Mouse (Mus musculus) retina, adult 2 months (tissue): ENCODE measurements around the gene Stx7.
A peak's percentile ranks its signal among the peaks of the same experiment; 100 is the strongest.
"Not testable (repeated sequence)": the region's sequence is repeated elsewhere in the genome, so short reads cannot be mapped to it uniquely, and the experiment has no call there.

Experiments used
- DNase-seq: peaks from one replicate; pipeline ENCODE4 v3.0.0-alpha.2; 2012; ENCODE audit warnings: low read depth, low spot score

Stx7 gene

DNA sequence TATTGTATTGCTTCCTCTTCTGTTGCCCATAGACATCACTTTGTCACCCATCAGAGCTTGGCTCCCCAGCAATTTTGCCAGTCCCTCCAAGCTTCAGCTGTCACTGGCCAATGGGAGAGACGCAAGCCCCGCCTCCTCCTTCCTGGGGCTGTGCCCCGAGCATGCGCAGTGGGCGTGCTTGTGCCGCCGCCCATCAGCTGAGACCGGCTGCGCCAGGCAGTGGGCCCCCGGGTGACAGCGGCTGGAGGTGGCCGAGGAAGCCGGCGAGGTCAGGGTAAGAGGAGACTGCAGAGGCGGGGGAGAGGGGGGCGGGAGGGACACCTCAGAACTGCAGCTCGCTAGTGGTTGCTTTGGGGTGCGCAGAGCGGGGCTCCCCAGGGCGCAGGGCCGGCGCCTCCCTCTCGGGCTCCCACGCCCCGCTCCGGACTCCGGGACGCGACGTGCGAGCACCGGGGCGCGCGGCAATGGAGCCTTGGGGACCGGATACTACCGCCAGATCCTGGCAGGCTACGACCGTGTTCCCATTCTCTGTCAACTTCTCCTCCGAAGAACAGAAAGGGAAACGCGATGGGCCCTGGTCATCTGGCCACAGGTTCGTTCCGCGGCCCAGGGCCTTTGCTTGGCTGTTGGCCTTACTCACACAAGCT lies at the start of gene Stx7:
Stx7 (plus strand) TSS at position 168 of the 647 bp plus-strand sequence.
- peak; percentile 83 for DNase-seq

DNA sequence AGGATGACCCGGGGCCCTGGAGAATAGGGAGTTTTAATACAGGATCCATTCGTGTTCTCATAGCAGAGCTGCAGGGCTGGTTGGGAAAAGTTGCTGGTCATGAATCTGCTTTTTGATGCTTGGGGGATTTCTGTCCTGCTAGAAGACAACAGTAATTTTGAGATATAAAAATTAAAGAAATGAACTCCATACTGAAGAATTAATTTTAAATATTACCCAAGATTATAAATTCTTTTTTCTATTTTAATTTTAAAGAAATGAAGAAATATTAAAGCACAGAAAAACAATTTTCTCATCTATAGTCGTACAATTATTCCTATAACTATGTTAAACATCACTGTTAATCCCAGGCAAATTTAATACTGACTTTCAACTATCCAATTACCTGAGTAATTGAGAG lies 47.3 kb upstream of the Stx7 start, which contains the start of gene Taar8c:
Taar8c (minus strand) TSS at position 101 of the 400 bp plus-strand sequence.
- DNase-seq: not testable (repeated sequence)

DNA sequence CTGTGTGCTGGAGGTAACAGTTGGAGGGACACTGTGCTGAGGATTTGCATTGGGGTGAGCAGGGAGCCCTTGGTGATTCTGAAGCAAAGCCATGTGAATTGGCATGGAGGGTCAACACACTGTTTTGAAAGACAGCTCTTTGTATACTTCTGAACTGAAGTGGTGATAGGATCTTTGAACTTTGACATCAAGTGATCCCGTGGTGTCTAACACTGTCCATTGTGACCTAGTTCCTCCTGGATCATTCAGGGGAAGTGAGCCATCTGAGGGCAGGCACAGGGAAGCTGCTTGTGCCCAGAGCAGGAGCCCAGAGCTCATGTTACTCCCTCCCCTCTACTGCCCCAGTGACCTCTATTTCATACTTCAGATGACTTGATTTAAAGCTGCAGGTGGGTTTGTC lies 45.8 kb upstream of the Stx7 start:
- DNase-seq: not testable (repeated sequence)

DNA sequence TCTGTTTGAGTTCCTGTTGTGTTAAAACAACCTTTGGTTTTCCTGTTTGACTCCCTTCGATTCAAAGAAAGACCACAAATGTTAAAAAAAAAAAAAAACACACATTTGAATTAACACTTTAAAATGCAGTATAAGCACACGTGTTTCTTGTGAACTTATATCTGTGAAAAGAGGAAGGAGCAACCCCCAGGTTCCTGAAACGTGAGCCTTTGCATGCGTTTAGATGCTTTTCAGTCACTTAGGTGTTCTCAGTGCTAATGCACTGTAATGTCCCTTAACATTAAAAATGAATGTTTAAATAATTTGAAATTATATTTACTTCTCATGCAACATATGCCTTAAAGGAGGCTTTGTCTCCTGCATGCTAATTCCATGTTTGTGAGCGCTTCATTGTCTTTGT lies 41.4 kb upstream of the Stx7 start:
- DNase-seq: no peak

DNA sequence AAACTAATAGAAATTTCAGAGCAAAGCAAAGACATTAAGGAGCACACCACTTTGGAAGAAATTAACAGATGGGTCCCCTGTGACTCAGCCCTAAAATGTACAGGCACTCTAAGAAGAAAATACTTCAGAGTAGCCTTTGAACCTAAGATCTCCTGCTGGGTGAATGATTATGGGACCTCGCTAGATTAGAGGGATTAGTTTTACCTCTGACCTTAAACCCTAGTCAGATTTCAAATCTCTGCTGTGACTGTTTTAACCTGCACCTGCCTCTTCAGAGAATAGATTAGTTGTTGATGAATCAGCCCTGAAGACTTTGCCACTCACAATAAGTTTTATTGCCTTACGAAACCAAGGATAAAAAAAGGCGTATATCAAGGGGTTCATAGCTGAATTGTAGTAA lies 40.9 kb upstream of the Stx7 start:
- no peak for DNase-seq

DNA sequence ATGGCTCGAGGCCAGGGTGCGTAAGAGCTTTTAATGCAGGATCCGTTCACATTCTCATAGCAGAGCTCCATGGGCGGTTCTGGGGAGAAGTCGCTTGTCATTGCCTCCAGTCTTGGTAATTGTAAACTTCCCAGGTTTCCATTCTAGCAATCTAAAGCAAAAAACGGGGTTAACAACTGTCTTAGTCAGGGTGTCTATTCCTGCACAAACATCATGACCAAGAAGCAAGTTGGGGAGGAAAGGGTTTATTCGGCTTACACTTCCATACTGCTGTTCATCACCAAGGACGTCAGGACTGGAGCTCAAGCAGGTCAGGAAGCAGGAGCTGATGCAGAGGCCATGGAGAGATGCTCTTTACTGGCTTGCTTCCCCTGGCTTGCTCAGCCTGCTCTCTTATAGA lies 39.7 kb upstream of the Stx7 start, which contains the start of gene Taar9:
Taar9 (minus strand) TSS at position 101 of the 400 bp plus-strand sequence.
- DNase-seq: not testable (repeated sequence)

DNA sequence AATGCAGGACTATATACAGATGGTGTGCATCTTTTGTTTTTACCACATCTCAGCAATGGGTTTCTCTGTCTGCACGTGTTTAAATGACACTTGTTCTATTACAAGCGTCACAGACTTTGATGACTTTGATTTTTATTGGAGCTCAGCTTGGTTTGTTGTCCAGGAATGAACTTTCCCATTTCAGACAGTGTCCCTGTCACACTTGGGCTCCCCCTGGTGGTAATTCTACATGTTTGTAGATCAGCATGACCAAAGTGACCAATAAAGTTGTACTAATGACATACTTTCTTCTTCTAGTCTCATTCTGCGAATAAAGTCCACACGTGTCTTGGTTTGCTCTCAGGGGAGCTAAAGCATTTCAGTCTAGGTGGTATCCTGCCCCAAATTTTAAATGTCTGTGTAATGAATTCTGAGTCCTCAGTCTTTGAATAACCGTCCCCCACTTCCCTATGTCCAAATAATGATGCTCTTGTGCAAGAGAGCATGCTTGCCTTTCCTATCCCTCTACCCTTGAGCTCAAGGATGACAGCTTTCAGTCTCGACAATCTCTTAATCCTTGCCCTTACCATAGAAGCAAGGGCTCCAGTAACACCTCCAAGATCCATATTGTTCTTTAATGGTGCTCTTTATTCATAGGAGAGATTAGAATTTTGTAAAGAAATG lies 37.9 kb upstream of the Stx7 start:
- peak; percentile 34 for DNase-seq

DNA sequence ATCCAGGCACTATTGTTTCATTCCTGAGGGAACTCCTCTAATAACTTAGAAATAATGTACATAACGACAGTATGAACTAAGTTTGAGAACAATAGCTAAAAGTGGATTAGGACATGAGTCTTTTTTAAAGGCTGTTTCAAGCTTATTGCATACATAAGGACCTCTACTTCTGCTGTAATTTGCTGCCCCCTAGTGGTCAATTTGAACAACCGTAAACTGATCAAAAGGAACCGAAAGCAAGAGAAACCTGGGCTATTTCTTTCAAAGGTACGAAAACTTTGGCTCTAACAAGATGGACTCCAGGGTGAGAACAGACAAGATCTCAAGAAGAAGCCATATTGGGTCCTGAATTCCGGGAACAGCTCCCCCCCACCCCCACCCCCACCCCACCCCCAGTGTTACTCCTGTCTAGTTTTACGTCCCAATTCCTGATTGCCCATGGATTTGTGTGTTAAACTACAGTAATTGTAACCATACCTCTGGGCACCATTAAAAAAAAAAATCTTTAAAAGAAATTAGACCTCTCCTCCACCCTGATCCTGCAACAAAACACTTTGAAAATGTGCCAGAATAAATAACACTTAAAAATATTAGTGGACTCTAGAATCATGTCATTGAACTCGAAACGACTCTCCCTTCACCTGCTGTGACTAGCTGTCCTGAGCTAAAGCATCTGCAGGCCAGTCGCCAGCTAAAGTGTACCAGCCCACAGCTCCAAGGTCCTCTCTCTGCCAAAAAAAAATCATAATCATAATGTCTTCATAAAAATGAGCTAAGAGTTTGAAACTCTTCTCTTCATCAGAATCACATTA lies 17.4 kb upstream of the Stx7 start:
- peak; percentile 40 for DNase-seq

DNA sequence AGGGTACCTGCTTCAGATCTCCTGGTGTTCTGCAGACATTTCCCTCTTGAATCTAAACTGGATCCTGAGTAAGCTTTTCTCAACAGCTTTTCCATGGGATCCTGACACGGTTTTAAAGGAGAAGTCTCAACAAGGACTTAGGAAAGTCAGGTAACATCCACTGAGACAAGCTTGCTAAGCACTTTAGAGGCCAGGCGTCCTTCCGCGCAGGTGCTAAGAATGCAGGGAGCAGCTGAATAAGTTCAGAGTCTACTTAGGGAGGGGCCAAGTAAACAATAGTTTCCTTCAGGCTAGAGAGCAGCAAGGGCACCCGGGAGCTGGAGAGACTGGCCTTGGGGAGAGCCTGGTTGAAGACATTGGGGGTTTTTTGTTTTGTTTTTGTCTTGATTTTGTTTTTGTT lies 16.8 kb upstream of the Stx7 start:
- no peak for DNase-seq

DNA sequence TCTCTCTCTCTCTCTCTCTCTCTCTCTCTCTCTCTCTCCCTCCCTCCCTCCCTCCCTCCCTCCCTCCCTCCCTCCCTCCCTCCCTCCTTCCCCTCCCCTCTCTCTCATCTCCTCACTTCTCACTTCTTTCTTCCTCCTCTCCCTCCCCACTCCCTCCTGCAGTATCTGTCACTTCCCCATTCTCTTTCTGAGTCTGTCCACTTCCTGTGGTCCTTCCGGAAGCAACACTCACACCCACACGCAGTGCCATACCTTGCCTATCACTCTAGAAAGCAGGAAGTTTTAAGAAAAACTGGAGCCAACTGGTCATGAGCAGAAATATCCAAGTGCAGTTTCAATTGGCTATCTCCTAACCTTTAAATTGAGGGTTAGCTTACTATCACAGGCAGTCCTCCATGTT lies 16.0 kb upstream of the Stx7 start:
- no peak for DNase-seq

DNA sequence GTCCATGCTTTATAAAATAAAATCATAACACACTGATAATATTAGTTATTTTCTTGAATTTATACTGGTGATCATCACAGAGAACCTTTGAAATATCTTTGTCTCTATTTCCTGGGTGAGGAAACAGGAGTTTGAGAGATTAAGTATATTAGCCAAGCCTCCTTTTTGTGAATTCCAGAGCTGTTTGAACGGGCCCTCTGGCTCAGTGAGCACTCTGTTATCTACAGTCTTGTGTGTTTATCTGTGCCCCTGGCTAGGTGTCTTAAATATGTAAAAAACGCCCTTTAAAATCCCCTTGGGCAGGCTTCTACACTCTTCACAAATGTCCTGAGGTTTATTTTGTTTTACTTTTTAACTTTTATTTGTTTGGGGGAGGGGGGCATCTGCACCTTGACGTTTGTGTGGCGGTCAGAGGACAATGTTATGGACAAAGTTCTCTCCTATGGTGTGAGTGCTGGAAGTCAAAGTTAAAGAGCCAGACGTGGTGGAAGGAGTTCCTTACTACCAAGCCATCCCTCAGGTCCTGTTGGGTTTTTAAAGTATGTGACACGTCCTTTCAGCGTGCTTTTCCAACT lies 14.9 kb upstream of the Stx7 start:
- DNase-seq: no peak

DNA sequence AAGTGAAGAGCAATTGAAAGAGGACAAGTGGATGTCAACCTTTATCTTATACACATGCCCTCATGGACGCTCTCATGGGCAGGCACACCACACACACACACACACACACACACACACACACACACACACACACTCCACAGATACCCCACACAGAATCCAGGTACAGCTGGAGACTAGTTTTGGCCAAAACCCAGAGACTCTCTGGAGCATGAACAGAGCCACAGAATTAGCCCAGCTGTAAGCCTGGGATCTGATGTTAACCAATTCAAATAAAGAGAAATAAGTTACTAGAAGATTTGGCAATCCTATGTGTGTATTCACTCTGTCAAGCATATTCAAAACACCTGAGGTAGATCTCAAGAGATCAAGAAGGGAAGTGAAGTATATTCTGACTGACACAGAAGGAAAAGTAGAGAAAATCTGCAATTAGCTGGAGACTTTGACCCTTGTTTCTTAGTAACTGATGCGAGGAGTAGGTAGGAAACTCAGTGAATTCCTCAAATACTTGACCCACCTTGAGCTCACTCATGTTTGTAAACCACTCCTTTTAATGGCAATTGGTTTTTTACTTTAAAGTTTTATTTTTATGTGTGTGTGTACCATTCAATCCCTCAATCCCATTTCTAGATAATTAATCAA lies 10.4 kb upstream of the Stx7 start:
- DNase-seq: no peak

DNA sequence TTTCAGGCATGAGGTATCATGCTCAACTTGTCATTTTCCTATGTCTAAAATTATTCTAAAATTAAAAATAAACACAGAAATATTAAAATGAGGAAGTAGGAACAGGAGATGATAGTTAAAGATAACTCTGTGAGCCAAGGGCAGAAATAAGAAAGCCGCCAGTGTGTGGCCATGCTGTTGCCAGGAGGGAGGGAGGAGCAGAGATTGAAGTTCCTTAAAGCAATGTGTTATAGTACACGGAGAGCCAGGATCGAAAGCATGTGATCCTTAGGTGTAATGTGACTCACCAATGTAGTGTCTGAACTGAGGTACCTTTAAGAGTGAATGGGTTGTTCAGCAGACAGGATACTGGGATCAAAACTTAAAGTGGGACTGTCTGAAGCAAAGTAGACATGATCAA lies 6.4 kb upstream of the Stx7 start:
- no peak for DNase-seq

DNA sequence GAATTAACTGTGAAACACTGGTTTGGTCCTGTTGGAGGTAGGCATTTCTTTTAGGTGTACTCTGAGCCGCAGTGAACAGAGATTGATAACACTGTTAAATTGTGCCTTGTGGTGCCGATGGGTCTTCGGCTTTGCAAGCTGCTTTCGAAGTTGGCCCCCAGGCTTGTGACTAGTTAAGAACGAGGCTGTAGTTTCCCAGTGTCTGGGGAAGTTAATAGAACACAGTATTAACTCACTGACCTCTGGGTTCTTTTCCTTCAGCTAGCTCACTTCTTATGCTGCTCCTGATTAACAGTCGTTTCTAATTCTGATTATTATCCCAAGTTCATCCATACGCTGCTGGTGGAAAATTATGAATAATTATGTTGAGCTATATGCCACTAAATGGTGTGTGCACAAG lies 984 bp downstream of the Stx7 start:
- no peak for DNase-seq

DNA sequence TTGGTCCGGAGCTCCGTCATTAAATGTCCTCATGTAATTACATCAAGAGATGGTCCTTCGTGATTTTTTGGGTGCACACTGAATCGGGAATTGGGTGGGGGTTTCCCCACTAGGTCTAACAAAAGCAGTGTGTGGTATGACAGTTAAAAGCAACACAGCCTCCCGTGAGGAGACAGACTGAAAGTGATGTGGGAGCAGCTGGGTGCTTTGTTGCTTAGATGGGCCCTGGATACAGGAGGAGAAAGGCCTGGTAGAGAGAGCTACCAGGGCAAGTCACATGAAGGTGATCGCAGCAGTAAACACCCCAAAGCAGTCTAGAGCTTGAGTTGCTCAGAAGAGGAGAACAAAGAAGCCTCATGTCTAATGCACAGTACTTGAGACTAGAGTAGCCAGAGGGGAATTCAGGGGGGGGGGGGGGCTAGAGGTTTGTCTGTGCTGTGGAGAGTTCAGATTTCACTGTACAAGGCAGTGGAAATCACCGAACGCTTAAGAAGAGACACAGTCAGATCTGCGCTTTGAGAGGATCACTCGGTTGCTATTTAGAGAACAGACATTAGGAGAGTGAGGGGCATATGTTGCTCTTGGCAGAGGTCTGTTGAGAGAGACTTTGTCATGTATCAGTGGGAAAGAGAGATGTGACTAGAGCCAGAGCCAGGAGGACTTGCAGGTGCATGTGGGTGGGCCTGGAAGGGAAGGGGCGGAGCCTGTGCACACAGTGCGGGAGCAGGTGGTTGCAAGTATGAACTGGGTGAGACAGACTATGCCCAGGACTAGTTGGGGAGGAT lies 9.6 kb downstream of the Stx7 start:
- no peak for DNase-seq

DNA sequence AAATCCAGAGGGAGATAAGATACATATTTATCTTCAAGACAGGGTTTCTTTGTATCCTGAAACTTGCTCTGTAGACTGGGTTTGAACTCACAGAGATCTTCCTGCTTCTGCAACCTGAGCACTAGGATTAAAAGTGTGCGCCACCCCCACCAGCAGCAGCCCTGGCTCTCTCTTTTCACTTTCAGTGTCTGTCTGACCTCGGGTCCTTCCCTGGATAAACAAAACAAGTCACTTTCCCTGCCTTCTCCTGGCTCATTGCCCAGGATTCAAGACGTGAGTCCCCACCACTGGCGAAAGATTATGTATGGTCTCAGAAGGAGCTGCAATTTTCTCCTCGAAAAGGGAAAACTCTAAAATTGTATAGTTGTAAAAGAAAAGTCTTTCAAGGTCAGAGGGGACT lies 10.5 kb downstream of the Stx7 start:
- DNase-seq: no peak

DNA sequence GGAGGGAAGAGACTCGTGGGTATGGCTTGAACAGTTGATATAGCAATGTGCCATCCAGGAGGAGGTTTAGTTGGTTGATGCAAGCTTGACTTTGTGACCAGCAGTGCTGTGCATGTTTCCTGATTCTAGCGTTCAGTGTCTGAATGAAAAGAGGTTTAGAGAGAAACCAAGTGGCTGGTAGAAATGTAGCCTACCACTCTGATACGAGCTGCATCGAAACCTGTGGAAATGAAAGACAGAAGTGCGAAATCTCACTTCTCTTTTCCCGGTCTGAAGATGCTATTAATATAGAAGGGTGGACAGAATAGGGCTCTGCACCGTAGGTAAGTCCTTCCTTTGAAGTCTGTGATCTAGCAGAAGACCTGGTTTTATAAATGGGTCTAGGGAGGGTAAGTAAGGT lies 11.2 kb downstream of the Stx7 start:
- DNase-seq: no peak

DNA sequence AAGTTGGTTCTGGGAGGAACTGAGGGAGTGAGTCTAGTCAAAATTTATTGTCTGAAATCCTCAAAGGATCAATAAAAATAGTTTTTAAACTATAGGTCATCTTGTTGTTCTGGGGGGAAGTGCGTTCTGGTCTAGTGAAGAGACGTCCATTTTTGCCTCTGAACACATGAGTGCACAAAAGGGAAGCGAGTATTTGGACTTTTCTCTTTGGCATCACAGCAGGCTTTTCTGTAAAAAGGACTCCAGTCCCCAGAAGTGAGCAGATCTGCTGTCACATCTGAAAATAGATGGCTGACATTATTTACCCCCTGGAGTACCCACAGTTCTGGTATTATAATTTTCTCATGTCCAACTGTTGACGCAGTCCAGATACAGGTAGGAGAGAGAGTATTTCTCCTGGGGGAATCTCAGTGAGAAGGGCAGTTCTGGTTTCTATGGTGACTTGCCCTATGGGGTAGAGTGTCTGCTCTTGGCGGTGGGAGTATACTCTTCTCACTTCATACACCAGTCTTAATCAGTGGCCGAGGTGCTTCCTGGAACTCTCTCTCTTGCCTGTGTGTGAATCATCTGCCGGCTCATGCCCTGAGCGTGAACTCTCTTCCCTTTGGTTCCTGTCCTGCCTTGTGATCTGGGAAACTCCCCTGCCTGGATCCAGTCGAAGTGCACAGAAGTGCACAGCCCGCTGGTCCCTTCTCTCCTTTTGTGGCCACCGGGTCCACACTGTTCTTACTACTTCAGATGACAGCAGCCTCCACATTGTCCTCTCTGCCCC lies 15.2 kb downstream of the Stx7 start:
- no peak for DNase-seq

DNA sequence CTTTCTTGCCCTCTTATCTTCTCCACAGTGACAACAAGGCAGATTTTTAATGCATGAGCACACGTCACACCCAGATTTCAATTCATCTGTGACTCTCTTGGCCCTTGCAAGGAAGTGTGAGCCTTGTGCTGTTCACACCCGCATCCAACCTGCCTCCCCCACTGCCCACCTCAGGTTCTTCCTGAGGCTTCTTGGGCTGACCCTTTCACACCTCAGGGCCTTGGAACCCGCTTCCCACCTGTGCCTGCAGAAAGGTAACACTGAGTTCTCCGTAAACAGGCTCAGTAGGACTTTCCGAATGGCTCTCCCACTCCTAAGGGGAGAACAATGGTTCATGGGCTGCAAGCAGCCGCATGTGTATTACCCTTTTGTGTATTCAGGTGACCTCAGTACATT lies 15.8 kb downstream of the Stx7 start:
- DNase-seq: no peak

DNA sequence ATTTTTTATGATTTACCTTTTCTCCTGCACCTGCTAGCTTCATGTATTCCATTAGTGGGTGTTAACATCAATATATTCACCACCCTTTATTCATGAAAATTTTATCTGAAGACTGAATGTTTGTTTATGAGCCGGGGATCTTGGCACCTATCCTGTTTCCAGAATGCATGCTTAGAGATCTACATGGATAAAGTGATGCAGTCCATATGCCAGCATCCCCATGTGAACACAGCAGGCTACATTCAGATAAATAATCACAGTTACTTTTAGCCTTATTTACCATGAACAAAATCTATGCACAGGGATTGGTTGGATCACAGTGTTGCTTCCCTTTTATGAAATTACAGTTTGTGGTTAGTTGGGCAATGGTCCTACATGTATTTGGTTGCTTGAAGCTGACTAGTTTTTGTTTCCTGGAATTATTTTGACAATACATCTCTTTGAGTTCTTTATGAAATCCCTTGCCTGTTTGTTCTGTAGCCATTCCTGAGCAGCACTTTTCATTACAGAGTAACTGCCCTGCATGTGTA lies 16.5 kb downstream of the Stx7 start:
- DNase-seq: no peak
